Mouse (Mus musculus): ENCODE data around the gene Cacng2.
"Not testable (repeated sequence)": the region's sequence is repeated elsewhere in the genome, so short reads cannot be mapped to it uniquely, and the experiment has no call there.

The Cacng2 gene

DNA sequence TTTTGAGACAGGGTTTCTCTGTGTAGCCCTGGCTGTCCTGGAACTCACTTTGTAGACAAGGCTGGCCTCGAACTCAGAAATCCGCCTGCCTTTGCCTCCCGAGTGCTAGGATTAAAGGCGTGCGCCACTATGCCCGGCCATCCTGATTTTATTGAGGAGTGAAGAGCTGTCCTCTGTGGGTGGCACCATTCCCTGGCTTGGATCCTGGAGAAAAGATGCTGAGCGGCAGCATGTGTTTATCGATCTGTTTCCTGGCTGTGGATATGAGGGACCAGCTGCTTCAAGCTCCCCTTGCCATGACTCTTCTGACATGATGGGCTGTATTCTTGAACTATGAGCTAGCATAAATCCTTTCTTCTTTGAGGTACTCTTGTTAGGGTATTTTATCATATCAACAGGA is 111.6 kb downstream of the Cacng2 start:
- not testable (repeated sequence) for DNase-seq (ENCODE audit: low spot score)

GRCm38 (mm10) chr15:78003929-78004328 is 115.9 kb downstream of the Cacng2 start:
- peak; percentile 75 for DNase-seq (ENCODE audit: low spot score)

DNA sequence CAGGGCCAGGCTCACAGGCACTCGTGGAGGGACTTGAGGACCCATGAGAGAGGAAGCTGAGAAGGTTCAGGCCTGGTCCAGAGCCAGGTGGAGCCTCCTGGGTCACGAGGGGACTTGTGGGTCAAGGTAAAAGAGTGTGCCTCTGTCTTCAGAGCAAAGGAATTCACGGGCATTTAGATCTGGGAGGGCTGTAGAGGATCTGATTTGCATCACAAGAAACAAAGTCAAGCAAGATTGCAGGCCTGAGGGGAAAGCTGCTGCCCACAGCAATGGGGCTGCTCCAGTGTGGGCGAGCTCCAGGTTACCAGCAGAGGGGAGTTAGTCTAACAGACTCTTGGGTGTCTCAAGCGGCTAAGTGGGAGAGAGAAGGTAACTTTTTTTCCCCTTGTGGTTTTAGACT is 118.4 kb downstream of the Cacng2 start:
- no peak for DNase-seq (ENCODE audit: low spot score)

GRCm38 (mm10) chr15:77988541-77988940 is 131.3 kb downstream of the Cacng2 start:
- DNase-seq (ENCODE audit: low spot score): peak; percentile 80

DNA sequence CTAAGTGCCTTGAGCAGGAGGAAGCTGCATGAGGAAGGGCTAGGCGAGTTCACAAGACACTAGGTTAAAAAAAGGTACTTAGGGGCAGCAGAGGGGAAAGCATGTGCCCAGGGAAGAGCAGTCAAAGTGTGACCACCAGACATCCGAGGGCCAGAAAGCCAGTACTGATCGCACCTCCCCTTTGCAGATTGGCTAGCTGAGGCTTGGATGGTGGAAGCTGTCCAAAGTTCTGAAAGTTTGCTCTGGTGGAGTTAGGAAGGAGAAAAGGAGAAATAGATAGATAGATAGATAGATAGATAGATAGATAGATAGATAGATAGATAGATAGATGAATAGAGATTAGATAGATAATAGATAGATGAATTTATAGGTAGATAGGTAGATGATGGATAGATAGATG is 136.4 kb downstream of the Cacng2 start:
- no peak for DNase-seq (ENCODE audit: low spot score)

DNA sequence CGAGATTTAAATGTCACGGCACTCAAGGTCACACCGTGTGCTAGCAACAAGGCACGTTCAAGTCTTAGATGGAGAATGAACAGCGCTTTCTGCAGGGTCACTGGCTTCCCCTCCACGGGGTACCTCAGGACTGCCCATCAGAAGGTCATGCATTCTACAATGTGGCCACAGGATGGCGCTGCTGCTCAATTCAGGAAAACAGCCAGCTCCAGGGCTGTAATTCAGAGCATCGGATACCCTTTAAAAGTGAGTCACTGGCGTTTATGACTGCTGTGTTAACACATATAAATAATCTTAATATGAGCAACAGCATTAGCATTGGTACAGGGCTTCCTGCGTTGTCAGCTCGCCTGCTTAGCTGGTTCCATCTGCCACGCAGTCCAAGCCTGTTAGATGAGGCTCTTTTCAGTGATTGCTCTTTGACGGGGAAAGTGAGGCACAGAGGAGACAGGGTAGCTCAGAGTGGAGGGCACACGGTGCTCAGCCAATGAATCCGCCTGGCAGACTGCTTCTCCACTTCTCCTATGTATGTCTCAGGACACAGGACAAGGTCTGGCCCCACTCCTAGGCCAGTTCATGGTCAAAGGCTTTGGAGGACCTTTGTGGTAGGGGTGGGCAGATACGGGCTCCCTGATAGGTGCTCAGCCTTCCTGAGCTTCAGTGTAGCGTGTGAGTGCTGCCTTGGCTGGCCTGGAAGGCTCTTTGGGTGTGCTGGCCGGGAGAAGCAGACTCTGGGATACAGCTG is 137.5 kb downstream of the Cacng2 start:
- peak; percentile 90 for DNase-seq (ENCODE audit: low spot score)

DNA sequence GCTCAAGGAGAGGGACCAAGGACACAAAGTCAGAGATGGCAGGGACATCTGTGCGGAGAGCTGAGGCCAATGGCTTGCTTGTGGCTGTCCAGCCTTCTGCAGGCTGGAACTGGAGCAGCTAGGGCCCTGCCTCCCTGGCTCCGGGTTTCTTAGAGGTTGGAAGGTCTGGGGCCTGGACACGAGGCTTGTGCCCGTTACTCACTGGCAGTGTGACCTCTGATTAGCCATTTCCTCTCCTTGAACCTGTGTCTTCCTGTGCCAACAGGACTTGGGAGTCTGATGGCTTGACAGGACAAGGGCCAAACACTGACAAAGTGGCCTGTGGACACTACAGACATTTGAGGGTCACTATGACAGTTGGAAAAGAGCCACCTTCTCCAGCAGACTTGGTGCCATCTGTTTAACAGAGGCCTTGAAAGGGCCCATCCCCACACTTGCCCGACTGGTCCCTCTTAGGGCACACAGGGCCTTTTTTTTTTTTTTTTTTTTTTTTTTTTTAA is 138.6 kb downstream of the Cacng2 start:
- DNase-seq (ENCODE audit: low spot score): no peak

DNA sequence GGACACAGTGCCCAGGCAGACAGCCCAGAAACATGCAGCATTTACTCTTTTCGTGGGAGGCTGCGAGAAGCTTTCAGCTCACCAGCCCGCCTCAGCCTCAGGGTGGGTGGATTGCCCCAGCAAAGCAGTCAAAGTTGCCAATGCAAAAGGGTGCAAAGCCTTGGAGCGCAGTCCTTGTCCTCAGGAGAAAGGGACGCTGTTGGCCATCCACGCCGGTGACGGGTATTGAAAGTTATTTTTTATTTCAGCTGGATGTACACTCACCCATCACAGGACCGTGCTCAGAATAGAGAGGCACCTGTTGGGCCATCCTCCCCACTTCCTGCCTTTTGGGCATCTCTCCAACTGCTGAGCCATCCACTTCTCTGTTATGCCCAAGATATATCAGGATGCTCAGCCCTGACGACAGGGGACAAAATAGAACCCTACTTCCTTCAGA is 140.4 kb downstream of the Cacng2 start:
- no peak for DNase-seq (ENCODE audit: low spot score)

- DNase-seq (ENCODE audit: low spot score): no peak
Measured at GRCm38 (mm10) chr15:77977663-77978062, 142.2 kb downstream of the Cacng2 start.

- no peak for DNase-seq (ENCODE audit: low spot score)
Measured at GRCm38 (mm10) chr15:77974165-77974841, 145.5 kb downstream of the Cacng2 start.

- DNase-seq (ENCODE audit: low spot score): peak; percentile 99
Measured at GRCm38 (mm10) chr15:77970470-77971292, 149.1 kb downstream of the Cacng2 start, which contains the start of gene Eif3d. Eif3d (minus strand) TSS chr15:77970813.

DNA sequence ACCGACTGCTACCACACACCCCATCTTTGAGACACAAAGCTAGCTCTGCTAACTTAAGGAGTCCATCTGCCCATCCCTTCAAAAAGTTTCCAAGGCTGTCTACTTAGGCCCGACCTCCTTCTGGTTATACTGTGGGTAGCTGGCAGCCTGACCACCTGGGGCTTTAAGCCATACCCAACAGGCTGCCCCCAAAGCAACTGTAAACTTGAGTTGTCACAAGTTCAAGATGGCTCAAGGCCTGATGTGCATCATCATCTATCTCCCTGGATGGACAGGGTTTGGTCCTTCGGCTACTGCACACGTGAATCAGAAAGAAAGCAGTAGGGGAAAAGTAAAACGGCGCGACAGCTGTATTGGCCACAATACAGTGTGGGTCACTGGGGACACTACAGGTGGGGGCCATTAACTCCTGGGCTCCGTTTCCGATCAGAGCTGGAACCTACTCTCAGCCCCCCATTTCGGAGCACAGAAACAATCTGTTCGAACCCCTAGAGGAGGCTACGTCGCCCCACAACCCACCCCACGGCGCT is 149.8 kb downstream of the Cacng2 start:
- peak; percentile 48 for DNase-seq (ENCODE audit: low spot score)

DNA sequence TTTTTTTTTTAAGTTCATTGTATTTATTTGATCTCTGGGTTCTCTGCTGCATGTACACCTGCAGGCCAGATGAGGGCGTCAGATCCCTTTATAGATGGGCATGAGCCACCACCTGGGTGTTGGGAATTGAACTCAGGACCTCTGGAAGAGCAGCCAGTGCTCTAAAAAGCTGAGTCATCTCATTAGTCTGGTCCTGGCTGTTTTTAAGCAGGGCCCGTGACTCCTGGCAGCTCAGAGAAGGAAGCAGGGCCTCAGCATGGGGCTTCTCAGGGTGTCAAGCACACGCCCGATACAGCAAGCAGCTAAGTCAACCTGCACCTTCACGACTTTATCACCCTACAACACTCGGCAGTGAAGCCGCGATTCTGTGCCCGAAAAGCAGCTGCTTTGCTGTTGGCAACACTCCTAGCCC is 154.7 kb downstream of the Cacng2 start:
- DNase-seq (ENCODE audit: low spot score): peak; percentile 33

- no peak for DNase-seq (ENCODE audit: low spot score)
Measured at GRCm38 (mm10) chr15:77962447-77962846, 157.4 kb downstream of the Cacng2 start.

GRCm38 (mm10) chr15:77960693-77961092 is 159.1 kb downstream of the Cacng2 start:
- no peak for DNase-seq (ENCODE audit: low spot score)

DNA sequence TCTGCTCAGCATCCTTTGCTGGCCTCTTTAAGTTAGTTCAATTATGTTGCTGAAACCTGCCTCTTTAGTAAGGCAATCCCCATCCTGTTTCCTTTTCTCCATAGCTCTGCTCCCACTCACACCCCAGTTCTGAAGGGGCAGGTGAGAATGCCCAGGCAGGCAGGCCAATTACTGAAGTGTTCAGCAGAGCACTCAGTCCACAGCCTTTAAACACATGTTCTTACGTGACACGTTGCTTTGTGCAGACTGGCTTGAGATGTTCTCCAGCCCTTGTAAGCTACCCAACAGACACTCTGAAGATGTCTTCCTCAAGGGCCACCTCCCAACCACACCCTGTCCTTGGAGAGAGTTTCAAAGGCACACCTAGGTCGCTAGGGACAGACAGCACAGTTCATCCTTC is 161.8 kb downstream of the Cacng2 start:
- DNase-seq (ENCODE audit: low spot score): no peak

- DNase-seq (ENCODE audit: low spot score): no peak
Measured at GRCm38 (mm10) chr15:77957625-77958024, 162.2 kb downstream of the Cacng2 start.

DNA sequence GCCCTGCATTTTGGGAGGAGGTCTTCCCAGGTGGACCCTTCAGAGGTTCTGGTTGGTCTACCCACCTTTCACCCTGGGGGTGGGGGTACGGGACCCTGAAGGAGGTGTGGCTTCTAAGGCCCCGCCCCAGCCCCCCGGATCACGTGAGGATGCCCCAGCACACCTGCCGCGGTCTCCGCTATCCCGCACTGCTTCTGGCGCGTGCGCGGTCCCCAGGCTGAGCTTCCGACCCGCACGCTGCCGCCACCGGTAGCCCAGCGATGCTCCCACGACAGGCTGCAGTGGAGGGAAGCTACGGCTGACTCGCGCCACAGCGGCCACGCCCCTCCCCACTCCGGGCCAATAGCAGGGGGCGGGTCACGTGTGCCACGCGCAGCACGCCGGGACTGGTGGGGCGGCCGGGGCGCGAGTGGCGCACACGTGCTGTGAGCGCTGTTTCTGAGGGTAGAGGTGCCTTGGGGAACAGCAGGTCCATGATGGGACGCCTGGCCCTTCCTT is 163.4 kb downstream of the Cacng2 start, which contains the start of gene Foxred2:
Gene Foxred2 (minus strand): TSS at position 319 of the 498 bp plus-strand sequence.
- DNase-seq (ENCODE audit: low spot score): peak; percentile 55

- no peak for DNase-seq (ENCODE audit: low spot score)
Measured at GRCm38 (mm10) chr15:77955440-77956403, 164.1 kb downstream of the Cacng2 start.

DNA sequence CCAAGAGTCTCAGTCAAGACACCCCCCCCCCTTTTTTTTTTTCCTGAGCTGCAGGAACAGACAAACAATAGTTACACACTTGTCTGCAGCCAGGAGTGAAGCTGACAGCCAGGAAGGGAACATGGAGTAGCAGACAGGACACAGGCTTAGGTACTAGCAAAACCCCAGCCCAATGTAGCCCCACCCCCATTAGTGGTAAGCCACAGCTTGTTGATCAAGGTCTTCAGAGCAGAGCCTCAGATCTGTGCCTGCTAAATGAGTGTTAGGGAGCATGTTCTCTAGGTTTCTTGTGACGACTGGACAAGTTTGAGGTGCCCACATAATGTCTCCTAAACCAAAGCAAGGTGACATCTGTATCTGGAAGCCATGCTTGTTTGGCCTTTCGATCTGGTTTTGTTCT is 165.5 kb downstream of the Cacng2 start:
- DNase-seq (ENCODE audit: low spot score): no peak

- DNase-seq (ENCODE audit: low spot score): no peak
Measured at GRCm38 (mm10) chr15:77952921-77953320, 166.9 kb downstream of the Cacng2 start.
